ENCODE assay signal across 8 mouse cellular contexts in genomic region chr8:122546811-122547453, GRCm38 (mm10). TPM values are rescaled to one million over a fixed set of nuclear protein-coding genes. Genes with fewer than 3 reads are reported as not detected.
DNase-seq lines count a peak whose midpoint lies in the region; ATAC-seq lines count a peak whose summit lies in the region.

No protein-coding gene starts in this region.

- peak overlapping the region; percentile 45 for H3K4me3 ChIP-seq in brown adipose tissue, adult 24 weeks (ENCODE audit: insufficient read depth, low read depth, low read length)
- 0 out of 2 replicates have a peak overlapping the region, but pooled peaks have one; percentile 10 for H3K4me3 ChIP-seq in limb, embryonic 11.5 days (ENCODE audit: low read depth, low read length)
- no peak overlapping the region for H3K4me3 ChIP-seq in stomach, embryonic 14.5 days (ENCODE audit: low read depth, low read length)
- H3K4me3 ChIP-seq in midbrain, embryonic 13.5 days (replicated peaks), result no peak overlapping the region

- peak overlapping the region; percentile 30; the same call in 1 of the 2 replicates for H3K9ac ChIP-seq in limb, embryonic 11.5 days (ENCODE audit: low read length)
- H3K9ac ChIP-seq in stomach, embryonic 14.5 days (replicated peaks; ENCODE audit: low read depth, low read length), result no peak overlapping the region
- H3K9ac ChIP-seq in midbrain, embryonic 13.5 days (replicated peaks), result no peak overlapping the region

- peak overlapping the region; percentile 24 for H3K4me2 ChIP-seq in limb, embryonic 11.5 days (ENCODE audit: low read depth, severe bottlenecking)
- peak overlapping the region; percentile 15; the same call in 1 of the 2 replicates for H3K4me2 ChIP-seq in stomach, embryonic 14.5 days (replicated peaks; ENCODE audit: low read depth, low read length)
- H3K4me2 ChIP-seq in midbrain, embryonic 13.5 days (replicated peaks), result no peak overlapping the region

- DNase-seq in MN1 (ENCODE audit: low spot score), result peak; percentile 61
- DNase-seq in heart, postnatal 25 days (ENCODE audit: low spot score), result peak; percentile 73
- no peak for DNase-seq in limb, embryonic 11.5 days (ENCODE audit: low spot score)
- DNase-seq in right cerebral cortex, postnatal 36 days (ENCODE audit: low spot score in 2 of 2), result no peak

- H3K27ac ChIP-seq in brown adipose tissue, adult 24 weeks (replicated peaks; ENCODE audit: low read depth, low read length), result peak overlapping the region; percentile 80
- peak overlapping the region; percentile 42; the same call in 1 of the 2 replicates for H3K27ac ChIP-seq in limb, embryonic 11.5 days (replicated peaks; ENCODE audit: low read depth, low read length)
- peak overlapping the region; percentile 33; the same call in 1 of the 2 replicates for H3K27ac ChIP-seq in stomach, embryonic 14.5 days (ENCODE audit: low read length)
- H3K27ac ChIP-seq in midbrain, embryonic 13.5 days, result no peak overlapping the region

- no peaks in the 10 kb centered on the region for H3K9me3 ChIP-seq in limb, embryonic 11.5 days (ENCODE audit: control insufficient read depth, low read length)
- H3K9me3 ChIP-seq in stomach, embryonic 14.5 days (ENCODE audit: control insufficient read depth, low read depth, low read length), result no peaks in the 10 kb centered on the region
- H3K9me3 ChIP-seq in midbrain, embryonic 13.5 days, result no peaks in the 10 kb centered on the region

- no peak for ATAC-seq in limb, embryonic 11.5 days (ENCODE audit: insufficient number of reproducible peaks, low FRiP score, low TSS enrichment, low read depth)
- ATAC-seq in stomach, embryonic 14.5 days (ENCODE audit: insufficient number of reproducible peaks, insufficient read depth, low FRiP score, low read depth), result no peak
- ATAC-seq in granulocyte monocyte progenitor cell, adult 5-6 weeks (replicated peaks; ENCODE audit: poor library complexity, severe bottlenecking), result no peak
- ATAC-seq in midbrain, embryonic 13.5 days, result no peak

- peaks cover 37% of the 10 kb centered on the region for H3K4me1 ChIP-seq in brown adipose tissue, adult 24 weeks (ENCODE audit: control insufficient read depth, insufficient read depth, insufficient read length, low read length)
- peaks cover 23% of the 10 kb centered on the region for H3K4me1 ChIP-seq in limb, embryonic 11.5 days (ENCODE audit: control insufficient read depth, insufficient read depth, low read length)
- peaks cover 33% of the 10 kb centered on the region for H3K4me1 ChIP-seq in stomach, embryonic 14.5 days (ENCODE audit: control insufficient read depth, insufficient read depth, low read length)
- H3K4me1 ChIP-seq in midbrain, embryonic 13.5 days (replicated peaks), result peaks cover 14% of the 10 kb centered on the region

- H3K36me3 ChIP-seq in limb, embryonic 11.5 days (ENCODE audit: control insufficient read depth, insufficient read depth, low read length), result no peaks in the 10 kb centered on the region
- no peaks in the 10 kb centered on the region for H3K36me3 ChIP-seq in stomach, embryonic 14.5 days (ENCODE audit: control insufficient read depth, insufficient read depth, low read length)
- H3K36me3 ChIP-seq in midbrain, embryonic 13.5 days, result no peaks in the 10 kb centered on the region

- intact Hi-C loops in heart, postnatal 25 days (cut with DNase I), result loop anchor here (2.0 kb wide), 1 partner anchor 20 kb away; no protein-coding TSS in a partner anchor

- no peaks in the 10 kb centered on the region for H3K27me3 ChIP-seq in limb, embryonic 11.5 days (ENCODE audit: control insufficient read depth, insufficient read depth, low read length)
- H3K27me3 ChIP-seq in stomach, embryonic 14.5 days (ENCODE audit: control insufficient read depth, insufficient read depth, low read length), result no peaks in the 10 kb centered on the region
- H3K27me3 ChIP-seq in midbrain, embryonic 13.5 days, result peaks cover 38% of the 10 kb centered on the region

- 53% methylated on average over 24 of the region's 24 CpGs for WGBS in limb, embryonic 11.5 days
- 52% methylated on average over 24 of the region's 24 CpGs for WGBS in stomach, embryonic 14.5 days
- 75% methylated on average over 24 of the region's 24 CpGs for WGBS in midbrain, embryonic 13.5 days

RNA-seq across cellular contexts. Expression of gene Piezo1, which starts 4.2 kb away (rescaled TPM):
- polyA plus RNA-seq in brown adipose tissue, adult 24 weeks (2012; ENCODE audit: insufficient read depth, insufficient read length, missing spikeins), result 14.7 and 20.4 TPM in 2 replicates
- total RNA-seq in heart, postnatal 25 days (2021), result 10 to 100 TPM; 17.2 to 19.1 TPM
- 6.2 and 7.2 TPM in 2 replicates for polyA plus RNA-seq in limb, embryonic 11.5 days (2014; fragmentation: Nextera tagmentation; extraction: Ambion mirVana)
- polyA plus RNA-seq in stomach, embryonic 14.5 days (2014; fragmentation: Nextera tagmentation; extraction: Ambion mirVana), result 15.6 and 24.2 TPM in 2 replicates
- total RNA-seq in granulocyte monocyte progenitor cell, adult 5-6 weeks (2014; fragmentation: Nextera tagmentation), result 19.4 and 67.1 TPM in 2 replicates
- 15.8 and 22.4 TPM in 2 replicates for total RNA-seq in granulocyte monocyte progenitor cell, adult 5-6 weeks (2017)
- 1.6 and 2.9 TPM in 2 replicates for polyA plus RNA-seq in midbrain, embryonic 13.5 days (2015; fragmentation: Nextera tagmentation; extraction: Ambion mirVana)

RNA-seq across cellular contexts. Expression of gene Cdt1, which starts 20.9 kb away (rescaled TPM):
- polyA plus RNA-seq in brown adipose tissue, adult 24 weeks (2012; ENCODE audit: insufficient read depth, insufficient read length, missing spikeins), result 0.48 and 0.58 TPM in 2 replicates
- 1 to 10 TPM; 2.7 to 3.2 TPM for total RNA-seq in heart, postnatal 25 days (2021)
- 46.4 and 51.7 TPM in 2 replicates for polyA plus RNA-seq in limb, embryonic 11.5 days (2014; fragmentation: Nextera tagmentation; extraction: Ambion mirVana)
- 34.8 and 36.4 TPM in 2 replicates for polyA plus RNA-seq in stomach, embryonic 14.5 days (2014; fragmentation: Nextera tagmentation; extraction: Ambion mirVana)
- 76.0 and 153 TPM in 2 replicates for total RNA-seq in granulocyte monocyte progenitor cell, adult 5-6 weeks (2014; fragmentation: Nextera tagmentation)
- total RNA-seq in granulocyte monocyte progenitor cell, adult 5-6 weeks (2017), result 38.6 and 38.8 TPM in 2 replicates
- 13.8 and 14.1 TPM in 2 replicates for polyA plus RNA-seq in midbrain, embryonic 13.5 days (2015; fragmentation: Nextera tagmentation; extraction: Ambion mirVana)

RNA-seq across cellular contexts. Expression of gene Aprt, which starts 29.8 kb away (rescaled TPM):
- 17.3 and 19.4 TPM in 2 replicates for polyA plus RNA-seq in brown adipose tissue, adult 24 weeks (2012; ENCODE audit: insufficient read depth, insufficient read length, missing spikeins)
- total RNA-seq in heart, postnatal 25 days (2021), result 10 to 100 TPM; 30.6 to 39.3 TPM
- 271 and 284 TPM in 2 replicates for polyA plus RNA-seq in limb, embryonic 11.5 days (2014; fragmentation: Nextera tagmentation; extraction: Ambion mirVana)
- polyA plus RNA-seq in stomach, embryonic 14.5 days (2014; fragmentation: Nextera tagmentation; extraction: Ambion mirVana), result 394 and 436 TPM in 2 replicates
- total RNA-seq in granulocyte monocyte progenitor cell, adult 5-6 weeks (2014; fragmentation: Nextera tagmentation), result 276 and 290 TPM in 2 replicates
- 139 and 228 TPM in 2 replicates for total RNA-seq in granulocyte monocyte progenitor cell, adult 5-6 weeks (2017)
- 136 and 152 TPM in 2 replicates for polyA plus RNA-seq in midbrain, embryonic 13.5 days (2015; fragmentation: Nextera tagmentation; extraction: Ambion mirVana)

Comparison
In these comparisons a context has a peak if more than half of its experiments do, and no peak if none do; other contexts are left out.
1. DNase-seq: peak in MN1 (single experiment) and heart, postnatal 25 days (single experiment); none in limb, embryonic 11.5 days (single experiment) and right cerebral cortex, postnatal 36 days (0 of 2).
2. H3K4me3 ChIP-seq: peak in brown adipose tissue, adult 24 weeks (single experiment) and limb, embryonic 11.5 days (single experiment); none in stomach, embryonic 14.5 days (single experiment) and midbrain, embryonic 13.5 days (single experiment).